Mouse (Mus musculus): ENCODE measurements around the gene Ugt2b34.
"Not testable (repeated sequence)": the region's sequence is repeated elsewhere in the genome, so short reads cannot be mapped to it uniquely, and the experiment has no call there.

Ugt2b34 gene

GRCm38 (mm10) chr5:86906758-86907157 lies at the start of gene Ugt2b34:
Ugt2b34 (minus strand) TSS chr5:86906937.
- no peak for DNase-seq (ENCODE audit: low read depth, low spot score)

GRCm38 (mm10) chr5:86942111-86942510 lies 35.4 kb upstream of the Ugt2b34 start:
- no peak for DNase-seq (ENCODE audit: low read depth, low spot score)

- no peak for DNase-seq (ENCODE audit: low read depth, low spot score)
Measured at GRCm38 (mm10) chr5:86926426-86926825, 19.7 kb upstream of the Ugt2b34 start, which contains the start of gene Ugt2b1. Ugt2b1 (minus strand) TSS chr5:86926530.

GRCm38 (mm10) chr5:86920661-86921233 lies 14.0 kb upstream of the Ugt2b34 start:
- DNase-seq (ENCODE audit: low read depth, low spot score) = no peak

GRCm38 (mm10) chr5:86911357-86912099 lies 4.8 kb upstream of the Ugt2b34 start:
- peak; percentile 4 for DNase-seq (ENCODE audit: low read depth, low spot score)

GRCm38 (mm10) chr5:86910770-86911169 lies 4.0 kb upstream of the Ugt2b34 start:
- DNase-seq (ENCODE audit: low read depth, low spot score) = no peak

GRCm38 (mm10) chr5:86889933-86890332 lies 16.8 kb downstream of the Ugt2b34 start:
- DNase-seq (ENCODE audit: low read depth, low spot score) = no peak

GRCm38 (mm10) chr5:86888420-86888819 lies 18.3 kb downstream of the Ugt2b34 start:
- no peak for DNase-seq (ENCODE audit: low read depth, low spot score)

- no peak for DNase-seq (ENCODE audit: low read depth, low spot score)
Measured at GRCm38 (mm10) chr5:86887081-86887480, 19.7 kb downstream of the Ugt2b34 start.

- no peak for DNase-seq (ENCODE audit: low read depth, low spot score)
Measured at GRCm38 (mm10) chr5:86886620-86887019, 20.1 kb downstream of the Ugt2b34 start.

GRCm38 (mm10) chr5:86871877-86872276 lies 34.9 kb downstream of the Ugt2b34 start:
- DNase-seq (ENCODE audit: low read depth, low spot score) = no peak

GRCm38 (mm10) chr5:86858336-86858735 lies 48.4 kb downstream of the Ugt2b34 start:
- no peak for DNase-seq (ENCODE audit: low read depth, low spot score)

GRCm38 (mm10) chr5:86857682-86858081 lies 49.1 kb downstream of the Ugt2b34 start:
- DNase-seq (ENCODE audit: low read depth, low spot score) = no peak

- not testable (repeated sequence) for DNase-seq (ENCODE audit: low read depth, low spot score)
Measured at GRCm38 (mm10) chr5:86856505-86856904, 50.2 kb downstream of the Ugt2b34 start.

- DNase-seq (ENCODE audit: low read depth, low spot score) = no peak
Measured at GRCm38 (mm10) chr5:86851658-86852057, 55.1 kb downstream of the Ugt2b34 start.

- DNase-seq (ENCODE audit: low read depth, low spot score) = no peak
Measured at GRCm38 (mm10) chr5:86850104-86850503, 56.6 kb downstream of the Ugt2b34 start.

GRCm38 (mm10) chr5:86841261-86841660 lies 65.5 kb downstream of the Ugt2b34 start:
- DNase-seq (ENCODE audit: low read depth, low spot score) = not testable (repeated sequence)

- no peak for DNase-seq (ENCODE audit: low read depth, low spot score)
Measured at GRCm38 (mm10) chr5:86840207-86840606, 66.5 kb downstream of the Ugt2b34 start.

Measured in brain, embryonic 18.5 days (tissue).